Mouse (Mus musculus): ENCODE data around the gene Kcnq5. TPM values are rescaled to one million over a fixed set of nuclear protein-coding genes. Genes with fewer than 3 reads are reported as not detected.
"Not testable (repeated sequence)": the region's sequence is repeated elsewhere in the genome, so short reads cannot be mapped to it uniquely, and the experiment has no call there.

Gene Kcnq5
- total RNA-seq, 2 experiments from 2014 or later: 0.93 to 1.2 TPM

- no peak for DNase-seq (ENCODE audit: low spot score in 2 of 2)
These were observed 300.9 kb downstream of the Kcnq5 start for GRCm38 (mm10) chr1:21660840-21661239.

- no peak for DNase-seq (ENCODE audit: low spot score in 2 of 2)
These were observed 310.9 kb downstream of the Kcnq5 start for GRCm38 (mm10) chr1:21650820-21651219.

- no peak for DNase-seq (ENCODE audit: low spot score in 2 of 2)
These were observed 326.3 kb downstream of the Kcnq5 start for GRCm38 (mm10) chr1:21635406-21635805.

- no peak for DNase-seq (ENCODE audit: low spot score in 2 of 2)
These were observed 327.7 kb downstream of the Kcnq5 start for GRCm38 (mm10) chr1:21634013-21634412.

- no peak for DNase-seq (ENCODE audit: low spot score in 2 of 2)
These were observed 339.3 kb downstream of the Kcnq5 start for GRCm38 (mm10) chr1:21622455-21622854.

- no peak for DNase-seq (ENCODE audit: low spot score in 2 of 2)
These were observed 339.7 kb downstream of the Kcnq5 start for GRCm38 (mm10) chr1:21622039-21622438.

GRCm38 (mm10) chr1:21618712-21619111 lies 343.0 kb downstream of the Kcnq5 start:
- no peak for DNase-seq (ENCODE audit: low spot score in 2 of 2)

- no peak for DNase-seq (ENCODE audit: low spot score in 2 of 2)
These were observed 345.1 kb downstream of the Kcnq5 start for GRCm38 (mm10) chr1:21616666-21617065.

GRCm38 (mm10) chr1:21613933-21614332 lies 347.8 kb downstream of the Kcnq5 start:
- DNase-seq (ENCODE audit: low spot score in 2 of 2): no peak

GRCm38 (mm10) chr1:21604003-21604402 lies 357.7 kb downstream of the Kcnq5 start:
- DNase-seq (ENCODE audit: low spot score in 2 of 2): no peak

- no peak for DNase-seq (ENCODE audit: low spot score in 2 of 2)
These were observed 359.2 kb downstream of the Kcnq5 start for GRCm38 (mm10) chr1:21602567-21602966.

GRCm38 (mm10) chr1:21600606-21601005 lies 361.1 kb downstream of the Kcnq5 start:
- no peak for DNase-seq (ENCODE audit: low spot score in 2 of 2)

GRCm38 (mm10) chr1:21593872-21594271 lies 367.9 kb downstream of the Kcnq5 start:
- no peak for DNase-seq (ENCODE audit: low spot score in 2 of 2)

GRCm38 (mm10) chr1:21567397-21567796 lies 394.3 kb downstream of the Kcnq5 start:
- DNase-seq (ENCODE audit: low spot score in 2 of 2): not testable (repeated sequence)

- DNase-seq (ENCODE audit: low spot score in 2 of 2): no peak
These were observed 407.1 kb downstream of the Kcnq5 start for GRCm38 (mm10) chr1:21554630-21555029.

GRCm38 (mm10) chr1:21552715-21553114 lies 409.0 kb downstream of the Kcnq5 start:
- no peak for DNase-seq (ENCODE audit: low spot score in 2 of 2)

- no peak for DNase-seq (ENCODE audit: low spot score in 2 of 2)
These were observed 417.8 kb downstream of the Kcnq5 start for GRCm38 (mm10) chr1:21543909-21544308.

GRCm38 (mm10) chr1:21539486-21539885 lies 422.3 kb downstream of the Kcnq5 start:
- DNase-seq (ENCODE audit: low spot score in 2 of 2): no peak

- no peak for DNase-seq (ENCODE audit: low spot score in 2 of 2)
These were observed 430.9 kb downstream of the Kcnq5 start for GRCm38 (mm10) chr1:21530823-21531222.

- no peak for DNase-seq (ENCODE audit: low spot score in 2 of 2)
These were observed 439.7 kb downstream of the Kcnq5 start for GRCm38 (mm10) chr1:21521995-21522394.

- no peak for DNase-seq (ENCODE audit: low spot score in 2 of 2)
These were observed 440.3 kb downstream of the Kcnq5 start for GRCm38 (mm10) chr1:21521475-21521874.

GRCm38 (mm10) chr1:21520116-21520645 lies 441.6 kb downstream of the Kcnq5 start:
- no peak for DNase-seq (ENCODE audit: low spot score in 2 of 2)

- no peak for DNase-seq (ENCODE audit: low spot score in 2 of 2)
These were observed 455.1 kb downstream of the Kcnq5 start for GRCm38 (mm10) chr1:21506665-21507064.

Data from adrenal gland, adult 18-20 months (tissue).